Mouse (Mus musculus) spleen, adult 2 months (tissue): ENCODE measurements around the gene Rhox13.

Experiments
- CTCF ChIP-seq: fragments of 200-500 bp; IDR thresholded peaks from 2 replicates; pipeline ENCODE4 v1.5.1; 2011; ENCODE audit warnings: mild to moderate bottlenecking, inconsistent platforms; ENCODE audit not compliant: insufficient read depth, insufficient read length, insufficient replicate concordance; ENCODE audit errors: extremely low read depth
- POLR2A ChIP-seq: fragments of 200-500 bp; IDR thresholded peaks from 2 replicates; pipeline ENCODE4 v1.6.1; 2011; ENCODE audit warnings: low read depth, low read length, inconsistent platforms

GRCm38 (mm10) chrX:38159097-38159496, 38.1 kb downstream of the Rhox13 start:
- TF ChIP-seq POLR2A (no peak), CTCF (no peak)
